15 mouse cellular contexts compared by ENCODE assay signal in genomic region chr1:186618285-186618684, GRCm38 (mm10).
A peak's percentile ranks its signal among the peaks of the same experiment; 100 is the strongest.
DNase-seq lines count a peak whose midpoint lies in the region.
"Had no signal": no experiment of that assay in that cellular context is flagged by ENCODE, and none has a peak within 500 bp of the region (broad histone marks: within the 10 kb centered on the region; RNA-seq: fewer than 3 reads in every experiment).

No protein-coding gene starts in this region.

- no peak overlapping the region for H3K4me3 ChIP-seq in heart, embryonic 10.5 days
- H3K4me3 ChIP-seq: embryonic facial prominence, embryonic 13.5 days; forebrain, embryonic 12.5 days; limb, embryonic 15.5 days had no signal

- intact Hi-C loops in heart, postnatal 25 days (cut with DNase I), result no loop called here

- H3K27ac ChIP-seq in heart, embryonic 10.5 days, result no peak overlapping the region
- H3K27ac ChIP-seq: embryonic facial prominence, embryonic 13.5 days; forebrain, embryonic 12.5 days; hindbrain, postnatal 0 days; limb, embryonic 15.5 days had no signal

- H3K4me1 ChIP-seq in heart, embryonic 10.5 days, result no peaks in the 10 kb centered on the region
- H3K4me1 ChIP-seq: forebrain, embryonic 12.5 days had no signal

- H3K36me3 ChIP-seq in heart, embryonic 10.5 days, result no peaks in the 10 kb centered on the region
- H3K36me3 ChIP-seq: embryonic facial prominence, embryonic 13.5 days; forebrain, embryonic 12.5 days; limb, embryonic 15.5 days had no signal

- peak; percentile 6 for DNase-seq in adrenal gland, postnatal 10 days
- DNase-seq in adrenal gland, adult 18-20 months (ENCODE audit: low spot score in 2 of 2), result no peak
- peak; percentile 40 for DNase-seq in heart, adult 8-10 months (ENCODE audit: low spot score)
- DNase-seq in heart, embryonic 10.5 days (ENCODE audit: low spot score), result no peak
- peak; percentile 23 for DNase-seq in heart, postnatal 25 days (ENCODE audit: low spot score)
- peak; percentile 69 for DNase-seq in lung, postnatal 25 days (ENCODE audit: low spot score)
- DNase-seq in spleen, postnatal 14 days (ENCODE audit: low spot score in 2 of 2), result no peak
- no peak for DNase-seq in frontal cortex, postnatal 25 days (ENCODE audit: low spot score in 2 of 2)
- DNase-seq: kidney, adult 2 months; kidney, postnatal 36 days; thymus, adult 18-20 months had no signal

- H3K9me3 ChIP-seq in heart, embryonic 10.5 days, result no peaks in the 10 kb centered on the region
- H3K9me3 ChIP-seq: embryonic facial prominence, embryonic 13.5 days; forebrain, embryonic 12.5 days; limb, embryonic 15.5 days had no signal

- WGBS in heart, embryonic 10.5 days, result 77% methylated on average over 6 of the region's 6 CpGs

- H3K27me3 ChIP-seq in heart, embryonic 10.5 days (ENCODE audit: insufficient read depth, poor library complexity, severe bottlenecking), result no peaks in the 10 kb centered on the region
- H3K27me3 ChIP-seq: embryonic facial prominence, embryonic 13.5 days; forebrain, embryonic 12.5 days; limb, embryonic 15.5 days had no signal

Comparison
In these comparisons a context has a peak if more than half of its experiments do, and no peak if none do; other contexts are left out.
1. DNase-seq: peak in adrenal gland, postnatal 10 days (single experiment), heart, adult 8-10 months (single experiment), heart, postnatal 25 days (single experiment) and lung, postnatal 25 days (single experiment); none in adrenal gland, adult 18-20 months (0 of 2), heart, embryonic 10.5 days (single experiment), spleen, postnatal 14 days (0 of 2) and frontal cortex, postnatal 25 days (0 of 2).